Mouse (Mus musculus) adrenal gland, postnatal 10 days (tissue): ENCODE data around the gene Mcm5. TPM values are rescaled to one million over a fixed set of nuclear protein-coding genes. Genes with fewer than 3 reads are reported as not detected.
A peak's percentile ranks its signal among the peaks of the same experiment; 100 is the strongest.

ENCODE experiments used
- DNase-seq: peaks from one replicate; pipeline ENCODE4 v3.0.0; 2021; ENCODE audit warnings: mixed read lengths
- total RNA-seq, 2 experiments: library from RNA; stranded (reverse); gene quantifications; 2 replicates each; pipeline ENCODE4 v1.2.3; 2021

Mcm5 gene
- total RNA-seq, 2 experiments from 2014 or later: 25.6 to 40.0 TPM

DNA sequence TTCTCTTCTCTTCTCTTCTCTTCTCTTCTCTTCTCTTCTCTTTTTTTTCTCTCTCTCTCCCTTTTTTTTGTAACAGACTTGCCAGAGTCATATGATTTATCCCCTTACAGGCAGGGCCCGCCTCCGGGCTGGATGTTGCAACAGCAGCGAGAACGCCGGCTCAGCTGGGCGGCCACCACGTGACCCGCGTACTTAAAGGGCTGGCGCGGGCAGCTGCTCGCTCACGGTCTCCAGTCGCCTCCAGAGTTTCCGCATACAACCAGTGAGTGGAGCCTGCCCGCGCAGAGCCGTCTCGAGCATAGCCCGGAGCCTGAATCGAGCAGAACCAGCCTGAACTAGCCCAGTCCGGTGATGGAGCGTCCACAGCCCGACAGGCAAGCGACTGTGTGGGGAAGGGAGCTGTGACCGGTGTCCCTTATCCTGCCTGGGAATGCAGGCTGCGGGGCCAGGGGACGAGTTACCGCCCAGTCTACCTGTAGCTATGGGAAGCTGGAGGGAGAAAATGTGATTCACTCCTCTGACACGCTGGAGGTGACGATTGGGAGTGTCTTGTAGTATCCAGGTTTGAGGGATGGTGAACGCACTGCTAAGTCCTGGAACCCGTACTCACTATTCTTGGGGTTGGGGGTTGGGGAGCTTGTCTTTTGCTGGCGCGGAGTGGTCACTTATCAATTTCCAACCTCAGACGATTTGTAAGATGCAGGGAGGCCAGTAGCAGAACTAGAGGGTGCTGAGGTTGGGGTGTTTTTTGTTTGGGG, 15.8 kb upstream of the Mcm5 start, which contains the start of gene Hmox1:
Gene Hmox1 (plus strand): TSS at position 223 of the 758 bp plus-strand sequence.
- DNase-seq: peak; percentile 96

DNA sequence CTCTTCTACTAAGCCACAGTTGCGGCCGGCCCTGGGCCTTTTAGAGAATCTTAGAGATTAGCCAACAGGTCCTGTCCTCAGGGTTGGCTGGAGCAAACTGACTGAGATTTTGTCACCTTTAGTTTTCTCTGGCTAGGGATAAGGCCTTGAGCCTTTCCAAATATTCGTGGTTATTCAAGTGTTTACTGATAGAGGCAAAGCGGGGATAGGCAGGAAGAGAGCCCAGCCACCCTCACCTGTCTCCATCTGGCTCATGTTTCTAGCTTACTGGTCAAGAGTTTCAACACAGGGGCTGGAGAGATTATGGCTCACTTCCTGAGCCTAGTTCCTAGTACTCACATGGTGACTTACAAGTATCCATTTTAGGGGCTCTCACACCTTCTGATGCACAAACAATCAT, 6.4 kb upstream of the Mcm5 start:
- no peak for DNase-seq

GRCm38 (mm10) chr8:75103376-75103878, 5.9 kb upstream of the Mcm5 start:
- no peak for DNase-seq

GRCm38 (mm10) chr8:75108527-75109235, 688 bp upstream of the Mcm5 start:
- peak; percentile 89 for DNase-seq

- DNase-seq: no peak
Observed at GRCm38 (mm10) chr8:75110093-75110492, 724 bp downstream of the Mcm5 start.

GRCm38 (mm10) chr8:75118505-75118904, 9.1 kb downstream of the Mcm5 start:
- no peak for DNase-seq

DNA sequence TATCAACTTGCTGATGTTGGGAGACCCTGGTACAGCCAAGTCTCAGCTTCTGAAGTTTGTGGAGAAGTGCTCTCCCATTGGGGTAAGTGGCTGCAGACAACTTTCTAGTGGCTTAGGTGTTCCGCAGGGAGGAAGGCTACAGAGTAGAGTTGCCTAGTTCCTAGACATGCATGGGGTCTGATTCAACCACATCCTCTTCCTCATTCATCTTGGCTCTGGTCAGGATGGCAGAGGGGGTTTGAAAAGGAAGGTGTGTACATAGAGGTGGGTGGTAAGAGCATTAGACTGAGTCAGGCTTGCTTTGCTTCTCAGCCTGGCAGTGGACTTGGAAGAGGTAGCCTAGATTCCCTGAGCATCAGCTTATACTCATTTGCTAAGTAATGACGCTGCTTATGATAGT, 9.9 kb downstream of the Mcm5 start:
- DNase-seq: no peak

GRCm38 (mm10) chr8:75119747-75120146, 10.4 kb downstream of the Mcm5 start:
- no peak for DNase-seq

DNA sequence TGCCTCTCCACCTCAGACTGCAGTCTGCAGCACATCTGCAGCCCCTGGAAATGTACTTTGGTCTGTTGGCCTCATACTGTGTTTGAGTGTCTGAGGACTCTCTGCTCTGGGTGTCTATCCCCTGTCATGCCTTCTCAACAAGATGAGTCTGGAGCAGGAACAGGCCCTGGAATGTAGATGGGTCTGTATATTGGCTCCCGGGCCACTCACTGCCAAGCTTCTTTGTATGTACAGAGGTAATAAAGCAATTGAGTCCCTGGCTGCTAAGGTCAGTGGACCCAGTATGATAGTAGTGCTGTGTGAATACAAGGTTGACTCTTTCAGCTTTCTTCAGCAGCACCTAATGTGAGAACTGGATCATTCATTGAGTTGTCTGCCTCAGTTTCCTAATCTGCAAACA, 18.0 kb downstream of the Mcm5 start:
- DNase-seq: no peak

- DNase-seq: peak; percentile 67
Observed at GRCm38 (mm10) chr8:75132485-75132884, 23.1 kb downstream of the Mcm5 start.

DNA sequence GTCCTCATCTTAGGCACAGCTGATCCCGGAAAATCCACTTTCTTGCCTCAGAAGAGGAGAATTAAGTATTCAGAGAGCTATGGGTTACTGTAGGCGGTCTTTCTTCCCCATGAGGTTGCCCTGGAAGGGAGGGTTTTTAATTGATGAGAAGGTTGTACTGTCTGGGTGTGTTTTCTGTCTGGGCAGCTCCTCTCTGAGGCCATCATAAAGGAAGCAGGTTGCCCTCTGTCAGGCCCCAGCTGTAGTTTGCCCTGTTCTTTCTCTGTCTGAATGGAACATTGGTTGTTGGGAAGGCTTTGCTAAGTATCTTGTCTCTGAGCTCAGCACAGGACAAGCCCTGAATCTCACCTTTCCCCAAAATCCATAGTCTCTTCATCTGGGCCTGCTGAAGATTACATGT, 24.0 kb downstream of the Mcm5 start:
- DNase-seq: no peak

GRCm38 (mm10) chr8:75134603-75135391, 25.4 kb downstream of the Mcm5 start:
- DNase-seq: peak; percentile 56

GRCm38 (mm10) chr8:75135756-75136155, 26.4 kb downstream of the Mcm5 start:
- peak; percentile 10 for DNase-seq

DNA sequence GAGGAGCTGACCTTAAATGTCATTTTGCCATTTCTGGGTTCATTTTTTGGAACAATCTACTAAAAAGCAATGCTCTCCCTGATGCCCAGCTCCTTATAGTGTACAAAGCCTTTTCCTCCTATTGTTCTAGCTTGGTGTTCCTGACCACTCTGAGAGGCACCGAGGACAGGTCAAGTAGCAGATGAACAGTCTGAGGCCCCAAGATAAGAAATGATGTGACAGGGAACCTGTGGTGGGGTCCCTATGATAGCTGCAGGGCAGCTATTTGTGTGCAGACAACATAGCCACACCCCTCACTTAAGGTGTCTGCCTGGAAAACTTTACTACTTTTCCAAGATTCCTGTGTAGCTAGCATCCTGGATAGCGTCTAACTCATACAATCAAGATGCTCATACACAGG, 26.9 kb downstream of the Mcm5 start:
- no peak for DNase-seq

- DNase-seq: no peak
Observed at GRCm38 (mm10) chr8:75137536-75137935, 28.2 kb downstream of the Mcm5 start.

GRCm38 (mm10) chr8:75150911-75151610, 41.7 kb downstream of the Mcm5 start:
- DNase-seq: no peak

DNA sequence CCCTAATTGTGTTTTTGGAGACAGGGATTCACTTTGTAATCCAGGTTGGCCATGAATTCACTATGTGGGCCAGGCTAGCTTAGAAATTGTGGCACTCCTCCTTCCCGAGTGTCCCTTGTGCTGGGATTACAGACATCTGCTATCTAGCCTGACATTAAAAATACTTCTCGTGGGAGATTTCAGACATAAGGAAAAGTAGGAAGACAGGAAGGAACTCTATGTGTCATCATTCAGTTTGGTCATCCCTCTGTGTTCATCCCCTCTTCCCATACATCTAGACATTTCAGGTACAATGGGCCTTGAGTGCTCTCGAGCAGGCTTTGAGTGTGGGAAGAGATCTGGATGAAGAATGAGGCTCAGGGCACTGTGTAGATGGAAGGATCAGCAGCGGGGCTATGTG, 42.4 kb downstream of the Mcm5 start:
- no peak for DNase-seq

GRCm38 (mm10) chr8:75152505-75153082, 43.2 kb downstream of the Mcm5 start:
- DNase-seq: no peak

DNA sequence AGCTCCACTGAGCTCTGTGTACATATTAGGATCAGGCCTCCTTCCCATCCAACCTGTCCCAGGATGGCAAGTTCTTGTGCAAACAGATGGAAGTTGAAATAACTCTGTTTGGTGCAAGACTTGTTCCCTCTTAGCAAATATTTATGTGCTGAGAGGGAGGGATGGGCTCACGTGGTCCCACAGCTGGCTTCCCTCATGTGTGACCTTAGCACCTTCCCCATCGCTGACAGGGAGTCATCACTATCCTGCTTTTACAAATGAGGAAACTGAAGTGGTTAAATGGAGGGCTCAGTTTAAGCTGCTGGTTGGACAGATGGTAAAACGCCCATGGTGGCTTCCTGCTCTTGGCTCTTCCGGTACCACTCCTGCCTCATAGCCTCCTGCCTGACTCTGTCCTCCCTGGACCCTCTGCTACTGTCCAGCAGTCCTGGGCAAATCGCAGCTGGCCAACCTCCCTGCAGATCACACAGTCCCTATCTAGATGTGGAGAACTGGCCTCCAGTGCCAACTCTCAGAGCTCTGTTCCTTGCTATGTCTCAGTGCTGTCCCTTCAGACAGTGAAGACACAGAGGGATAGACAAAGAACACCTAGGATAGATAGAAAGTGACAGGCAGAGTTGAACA, 45.6 kb downstream of the Mcm5 start:
- no peak for DNase-seq

DNA sequence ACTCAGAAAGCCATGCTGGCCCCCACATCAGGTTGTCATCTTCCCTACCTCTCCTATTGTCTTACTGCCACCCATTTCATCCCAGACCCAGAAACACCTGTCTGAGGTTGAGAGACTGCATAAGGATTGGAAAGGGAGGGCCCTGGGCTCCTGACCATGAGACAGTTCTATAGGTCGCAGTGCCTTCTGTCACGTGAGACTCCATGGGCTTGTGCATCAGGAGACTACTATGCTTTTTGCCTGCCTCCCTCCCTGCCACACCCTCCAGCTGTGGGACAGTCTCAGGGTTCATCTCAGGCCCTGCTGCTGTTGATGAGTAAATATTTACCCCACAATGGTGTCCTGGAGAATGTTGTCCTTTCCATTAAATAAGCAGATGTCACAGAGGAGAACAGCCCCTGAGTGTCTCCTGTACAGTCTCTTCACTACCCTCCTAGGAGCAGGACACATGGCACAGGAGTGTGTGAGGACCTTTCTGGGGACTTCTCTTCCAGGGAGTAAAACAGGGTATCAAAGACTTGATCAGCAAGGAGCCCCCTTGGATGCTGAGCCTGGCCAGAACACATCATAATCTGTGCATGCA, 46.5 kb downstream of the Mcm5 start:
- no peak for DNase-seq
